Comparison of ENCODE assay signal across 10 mouse cellular contexts in the genomic region with DNA sequence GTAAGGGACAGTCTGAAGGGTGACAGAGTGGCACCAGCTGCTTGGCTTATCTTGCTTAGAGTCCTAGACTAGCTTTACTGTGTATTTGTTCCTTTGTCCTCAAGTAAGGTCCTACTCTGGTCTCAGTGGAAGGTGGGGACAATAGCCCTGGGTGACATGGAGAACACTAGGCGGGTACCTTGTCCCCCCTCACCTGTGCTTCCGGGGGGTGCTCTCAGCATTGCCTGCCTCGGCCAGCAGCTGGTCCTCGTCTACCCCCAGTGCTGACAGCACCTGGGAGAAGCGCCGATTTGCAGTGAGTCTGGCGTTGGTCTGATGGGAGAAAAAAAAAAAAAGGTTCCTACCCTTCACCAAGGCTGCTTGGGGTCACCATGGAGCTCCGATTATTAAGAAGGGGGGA. TPM values are rescaled to one million over a fixed set of nuclear protein-coding genes. Genes with fewer than 3 reads are reported as not detected.
DNase-seq lines count a peak whose midpoint lies in the region; ATAC-seq and TF ChIP-seq lines count a peak whose summit lies in the region.
"Had no signal": no experiment of that assay in that cellular context is flagged by ENCODE, and none has a peak within 500 bp of the region (broad histone marks: within the 10 kb centered on the region; RNA-seq: fewer than 3 reads in every experiment).

No protein-coding gene starts in this region.

- H3K36me3 ChIP-seq in liver, embryonic 11.5 days (ENCODE audit: control insufficient read depth, insufficient read depth, low read length) = peaks cover 8% of the 10 kb centered on the region
- H3K36me3 ChIP-seq in embryonic facial prominence, embryonic 10.5 days (replicated peaks) = peaks cover 14% of the 10 kb centered on the region
- H3K36me3 ChIP-seq in hindbrain, postnatal 0 days (ENCODE audit: insufficient read depth, low read length) = no peaks in the 10 kb centered on the region
- peaks cover 8% of the 10 kb centered on the region for H3K36me3 ChIP-seq in neural tube, embryonic 13.5 days

- H3K27me3 ChIP-seq in liver, embryonic 11.5 days (replicated peaks; ENCODE audit: control insufficient read depth, insufficient read depth, low read length) = no peaks in the 10 kb centered on the region
- no peaks in the 10 kb centered on the region for H3K27me3 ChIP-seq in embryonic facial prominence, embryonic 10.5 days (replicated peaks; ENCODE audit: low read depth, poor library complexity, severe bottlenecking)
- no peaks in the 10 kb centered on the region for H3K27me3 ChIP-seq in hindbrain, postnatal 0 days (ENCODE audit: insufficient read depth, low read length)
- H3K27me3 ChIP-seq in neural tube, embryonic 13.5 days = no peaks in the 10 kb centered on the region
- H3K27me3 ChIP-seq in cerebellum, adult 2 months (ENCODE audit: control insufficient read depth, insufficient read depth, low read length) = no peaks in the 10 kb centered on the region

- 73% methylated on average over 8 of the region's 8 CpGs for WGBS in liver, embryonic 11.5 days
- 88% methylated on average over 8 of the region's 8 CpGs for WGBS in embryonic facial prominence, embryonic 10.5 days
- WGBS in hindbrain, postnatal 0 days = 84% methylated on average over 8 of the region's 8 CpGs
- 92% methylated on average over 8 of the region's 8 CpGs for WGBS in neural tube, embryonic 13.5 days
- 82% methylated on average over 8 of the region's 8 CpGs for WGBS in cerebellum, adult 2 months

- TF ChIP-seq CTCF in hindbrain, postnatal 0 days (IDR thresholded peaks at IDR 0.05; ENCODE audit: low read depth) = no peak
- TF ChIP-seq CTCF in cerebellum, adult 2 months (IDR thresholded peaks at IDR 0.05; ENCODE audit: borderline replicate concordance, insufficient read depth, low read depth, low read length) = no peak

- intact Hi-C loops in gastrocnemius, postnatal 36 days (cut with DNase I) = no loop called here

- H3K4me1 ChIP-seq in liver, embryonic 11.5 days (replicated peaks; ENCODE audit: control insufficient read depth, insufficient read depth, low read length) = peaks cover 23% of the 10 kb centered on the region
- H3K4me1 ChIP-seq in embryonic facial prominence, embryonic 10.5 days = peaks cover 35% of the 10 kb centered on the region
- peaks cover 17% of the 10 kb centered on the region for H3K4me1 ChIP-seq in hindbrain, postnatal 0 days (ENCODE audit: insufficient read depth, low read length)
- peaks cover 37% of the 10 kb centered on the region for H3K4me1 ChIP-seq in neural tube, embryonic 13.5 days (replicated peaks)
- peaks cover 26% of the 10 kb centered on the region for H3K4me1 ChIP-seq in cerebellum, adult 2 months (ENCODE audit: control insufficient read depth, insufficient read depth, low read length)

- peak overlapping the region; percentile 97 for H3K4me2 ChIP-seq in liver, embryonic 11.5 days
- H3K4me2 ChIP-seq in hindbrain, postnatal 0 days (ENCODE audit: low read depth, low read length) = peak overlapping the region; percentile 83; the same call in 1 of the 2 replicates
- peak overlapping the region; percentile 98 for H3K4me2 ChIP-seq in neural tube, embryonic 13.5 days

- TF ChIP-seq POLR2A in cerebellum, adult 2 months (IDR thresholded peaks at IDR 0.05; ENCODE audit: borderline replicate concordance, insufficient read depth, low read length) = no peak

- no peak for DNase-seq in liver, embryonic 11.5 days (ENCODE audit: low spot score)
- no peak for DNase-seq in liver
- DNase-seq in embryonic facial prominence, embryonic 10.5 days (ENCODE audit: low spot score) = no peak
- DNase-seq in hindbrain, postnatal 0 days (ENCODE audit: low spot score) = no peak
- DNase-seq in gastrocnemius, postnatal 36 days = no peak
- no peak for DNase-seq in cerebellum, adult 2 months
- DNase-seq in urinary bladder, postnatal 4 days (ENCODE audit: low spot score in 2 of 2) = no peak
- DNase-seq: kidney, postnatal 14 days had no signal

- peak overlapping the region; percentile 100 for H3K4me3 ChIP-seq in liver, embryonic 11.5 days (ENCODE audit: low read depth, low read length)
- peak overlapping the region; percentile 100 for H3K4me3 ChIP-seq in embryonic facial prominence, embryonic 10.5 days
- no peak overlapping the region for H3K4me3 ChIP-seq in hindbrain, postnatal 0 days (ENCODE audit: low read length)
- no peak overlapping the region for H3K4me3 ChIP-seq in neural tube, embryonic 13.5 days
- no peak overlapping the region for H3K4me3 ChIP-seq in cerebellum, adult 2 months (replicated peaks; ENCODE audit: insufficient read depth, low read depth, low read length)

- H3K9ac ChIP-seq in liver, embryonic 11.5 days (ENCODE audit: low read depth, low read length) = peak overlapping the region; percentile 98
- no peak overlapping the region for H3K9ac ChIP-seq in hindbrain, postnatal 0 days (replicated peaks; ENCODE audit: low read length)
- H3K9ac ChIP-seq in neural tube, embryonic 13.5 days = peak overlapping the region; percentile 95

- no peaks in the 10 kb centered on the region for H3K9me3 ChIP-seq in liver, embryonic 11.5 days (ENCODE audit: control insufficient read depth, low read length)
- no peaks in the 10 kb centered on the region for H3K9me3 ChIP-seq in embryonic facial prominence, embryonic 10.5 days
- H3K9me3 ChIP-seq in hindbrain, postnatal 0 days (ENCODE audit: low read length) = no peaks in the 10 kb centered on the region
- H3K9me3 ChIP-seq in neural tube, embryonic 13.5 days = no peaks in the 10 kb centered on the region

- H3K27ac ChIP-seq in liver, embryonic 11.5 days (ENCODE audit: low read depth, low read length) = peak overlapping the region; percentile 86
- H3K27ac ChIP-seq in embryonic facial prominence, embryonic 10.5 days (replicated peaks) = no peak overlapping the region; the same call in 1 of the 2 replicates
- no peak overlapping the region for H3K27ac ChIP-seq in hindbrain, postnatal 0 days
- no peak overlapping the region for H3K27ac ChIP-seq in neural tube, embryonic 13.5 days (replicated peaks)
- H3K27ac ChIP-seq in cerebellum, adult 2 months (ENCODE audit: insufficient read depth, low read length) = no peak overlapping the region

- no peak for ATAC-seq in liver, embryonic 11.5 days (replicated peaks; ENCODE audit: low FRiP score)
- no peak for ATAC-seq in hindbrain, postnatal 0 days
- no peak for ATAC-seq in neural tube, embryonic 13.5 days (ENCODE audit: low read depth)

RNA-seq across cellular contexts. Expression of gene Sart1, which starts 1.9 kb away (rescaled TPM):
- polyA plus RNA-seq in liver, embryonic 11.5 days (2014; fragmentation: Nextera tagmentation; extraction: Ambion mirVana) = 62.7 and 73.3 TPM in 2 replicates
- polyA plus RNA-seq in embryonic facial prominence, embryonic 10.5 days (2016; fragmentation: Nextera tagmentation; extraction: Ambion mirVana) = 89.4 and 96.6 TPM in 2 replicates
- 23.2 and 30.5 TPM in 2 replicates for total RNA-seq in hindbrain, postnatal 0 days (2014; rRNA removed)
- 45.0 and 47.4 TPM in 2 replicates for polyA plus RNA-seq in hindbrain, postnatal 0 days (2015; fragmentation: Nextera tagmentation; extraction: Ambion mirVana)
- polyA plus RNA-seq in neural tube, embryonic 13.5 days (2015; fragmentation: Nextera tagmentation; extraction: Ambion mirVana) = 72.2 and 74.8 TPM in 2 replicates
- total RNA-seq in gastrocnemius, postnatal 36 days (2021) = 10 to 100 TPM; 34.3 to 38.0 TPM
- polyA plus RNA-seq in cerebellum, adult 2 months (2012; rRNA removed) = 77.5 and 86.5 TPM in 2 replicates

RNA-seq across cellular contexts. Expression of gene Tsga10ip, which starts 11.9 kb away (rescaled TPM):
- 0.30 and 1.2 TPM in 2 replicates for polyA plus RNA-seq in liver, embryonic 11.5 days (2014; fragmentation: Nextera tagmentation; extraction: Ambion mirVana)
- polyA plus RNA-seq in embryonic facial prominence, embryonic 10.5 days (2016; fragmentation: Nextera tagmentation; extraction: Ambion mirVana) = 0.28 and 0.72 TPM in 2 replicates
- total RNA-seq in hindbrain, postnatal 0 days (2014; rRNA removed) = not detected in 2 replicates
- not detected in 2 replicates for polyA plus RNA-seq in hindbrain, postnatal 0 days (2015; fragmentation: Nextera tagmentation; extraction: Ambion mirVana)
- polyA plus RNA-seq in neural tube, embryonic 13.5 days (2015; fragmentation: Nextera tagmentation; extraction: Ambion mirVana) = 0.20 TPM in 1 of 2 replicates, not detected in the other
- total RNA-seq in gastrocnemius, postnatal 36 days (2021) = under 1 TPM; 0.52 to 0.64 TPM
- polyA plus RNA-seq in cerebellum, adult 2 months (2012; rRNA removed) = 0.21 TPM in 1 of 2 replicates, not detected in the other
- polyA plus RNA-seq: activated CD4-positive, CD25-positive, alpha-beta regulatory T cell, adult 4 months had no signal

RNA-seq across cellular contexts. Expression of gene Banf1, which starts 23.4 kb away (rescaled TPM):
- polyA plus RNA-seq in liver, embryonic 11.5 days (2014; fragmentation: Nextera tagmentation; extraction: Ambion mirVana) = 601 and 643 TPM in 2 replicates
- 570 and 593 TPM in 2 replicates for polyA plus RNA-seq in embryonic facial prominence, embryonic 10.5 days (2016; fragmentation: Nextera tagmentation; extraction: Ambion mirVana)
- total RNA-seq in hindbrain, postnatal 0 days (2014; rRNA removed) = 78.3 and 95.8 TPM in 2 replicates
- 316 and 319 TPM in 2 replicates for polyA plus RNA-seq in hindbrain, postnatal 0 days (2015; fragmentation: Nextera tagmentation; extraction: Ambion mirVana)
- polyA plus RNA-seq in neural tube, embryonic 13.5 days (2015; fragmentation: Nextera tagmentation; extraction: Ambion mirVana) = 311 and 317 TPM in 2 replicates
- total RNA-seq in gastrocnemius, postnatal 36 days (2021) = 100 to 1,000 TPM; 116 to 124 TPM
- 88.7 and 96.0 TPM in 2 replicates for polyA plus RNA-seq in cerebellum, adult 2 months (2012; rRNA removed)

RNA-seq across cellular contexts. Expression of gene Eif1ad, which starts 23.9 kb away (rescaled TPM):
- polyA plus RNA-seq in liver, embryonic 11.5 days (2014; fragmentation: Nextera tagmentation; extraction: Ambion mirVana) = 72.9 and 76.5 TPM in 2 replicates
- polyA plus RNA-seq in embryonic facial prominence, embryonic 10.5 days (2016; fragmentation: Nextera tagmentation; extraction: Ambion mirVana) = 90.4 and 93.7 TPM in 2 replicates
- 21.2 and 25.2 TPM in 2 replicates for total RNA-seq in hindbrain, postnatal 0 days (2014; rRNA removed)
- 46.7 and 49.2 TPM in 2 replicates for polyA plus RNA-seq in hindbrain, postnatal 0 days (2015; fragmentation: Nextera tagmentation; extraction: Ambion mirVana)
- polyA plus RNA-seq in neural tube, embryonic 13.5 days (2015; fragmentation: Nextera tagmentation; extraction: Ambion mirVana) = 51.1 and 55.2 TPM in 2 replicates
- 10 to 100 TPM; 12.6 to 13.6 TPM for total RNA-seq in gastrocnemius, postnatal 36 days (2021)
- 28.0 and 30.6 TPM in 2 replicates for polyA plus RNA-seq in cerebellum, adult 2 months (2012; rRNA removed)

RNA-seq across cellular contexts. Expression of gene Drap1, which starts 34.4 kb away (rescaled TPM):
- 124 and 151 TPM in 2 replicates for polyA plus RNA-seq in liver, embryonic 11.5 days (2014; fragmentation: Nextera tagmentation; extraction: Ambion mirVana)
- 222 and 242 TPM in 2 replicates for polyA plus RNA-seq in embryonic facial prominence, embryonic 10.5 days (2016; fragmentation: Nextera tagmentation; extraction: Ambion mirVana)
- 111 and 123 TPM in 2 replicates for total RNA-seq in hindbrain, postnatal 0 days (2014; rRNA removed)
- polyA plus RNA-seq in hindbrain, postnatal 0 days (2015; fragmentation: Nextera tagmentation; extraction: Ambion mirVana) = 331 and 338 TPM in 2 replicates
- 318 and 326 TPM in 2 replicates for polyA plus RNA-seq in neural tube, embryonic 13.5 days (2015; fragmentation: Nextera tagmentation; extraction: Ambion mirVana)
- 100 to 1,000 TPM; 531 to 582 TPM for total RNA-seq in gastrocnemius, postnatal 36 days (2021)
- 281 and 309 TPM in 2 replicates for polyA plus RNA-seq in cerebellum, adult 2 months (2012; rRNA removed)

Comparison
In these comparisons a context has a peak if more than half of its experiments do, and no peak if none do; other contexts are left out.
1. H3K4me3 ChIP-seq: peak in liver, embryonic 11.5 days (single experiment) and embryonic facial prominence, embryonic 10.5 days (single experiment); none in hindbrain, postnatal 0 days (single experiment), neural tube, embryonic 13.5 days (single experiment) and cerebellum, adult 2 months (single experiment).
2. Peak in every context shown above with its lines, with median percentiles within 50 percentile points of each other: H3K4me2 ChIP-seq.